Mouse (Mus musculus) kidney, adult 2 months (tissue): ENCODE measurements at regions not wholly inside any gene's neighbourhood (a gene's known extent, or its start where the extent isn't known, plus 50 kb on each side); places are given as distances from the start of the nearest gene placed in this dataset.

Source experiments
- DNase-seq: peaks from one replicate; pipeline ENCODE4 v3.0.0; 2021
- H3K27ac ChIP-seq: fragments of 200-500 bp; 2 replicates; pipeline ENCODE4 v1.5.1; 2012; ENCODE audit warnings: low read depth, low read length, control low read depth, inconsistent platforms; ENCODE audit not compliant: insufficient read depth
- H3K27me3 ChIP-seq: fragments of 200-500 bp; replicated peaks from 2 replicates; pipeline ENCODE4 v1.6.1; 2012; ENCODE audit warnings: mild to moderate bottlenecking, moderate library complexity, low read length, inconsistent platforms; ENCODE audit not compliant: control insufficient read depth, insufficient read depth
- H3K36me3 ChIP-seq: fragments of 200-500 bp; 2 replicates; pipeline ENCODE4 v1.6.1; 2012; ENCODE audit warnings: mild to moderate bottlenecking, moderate library complexity, low read length, inconsistent platforms; ENCODE audit not compliant: control insufficient read depth, insufficient read depth
- H3K4me1 ChIP-seq: fragments of 200-500 bp; 2 replicates; pipeline ENCODE4 v1.6.1; 2011; ENCODE audit warnings: low read length; ENCODE audit not compliant: control insufficient read depth, insufficient read depth
- H3K4me3 ChIP-seq: fragments of 200-500 bp; 2 replicates; pipeline ENCODE4 v1.5.1; 2011; ENCODE audit warnings: mild to moderate bottlenecking, low read depth, low read length, control low read depth; ENCODE audit not compliant: insufficient read depth
- CTCF ChIP-seq: fragments of 200-500 bp; conservative IDR thresholded peaks from 2 replicates; pipeline ENCODE4 v1.5.1; 2011; ENCODE audit warnings: low read depth, mild to moderate bottlenecking, control low read depth, low read length, moderate library complexity, mixed read lengths; ENCODE audit not compliant: insufficient read depth, insufficient read length
- POLR2A ChIP-seq: fragments of 200-500 bp; IDR thresholded peaks from one replicate; pipeline ENCODE4 v1.6.1; 2011; ENCODE audit warnings: low read depth, low read length, control low read depth
- WGBS: fragments of 180-500 bp; shearing (Covaris S2); methylation state at CpG from one replicate; pipeline ENCODE4 v1.1.7; 2018; 5-methylcytosine and 5-hydroxymethylcytosine counted together

DNA sequence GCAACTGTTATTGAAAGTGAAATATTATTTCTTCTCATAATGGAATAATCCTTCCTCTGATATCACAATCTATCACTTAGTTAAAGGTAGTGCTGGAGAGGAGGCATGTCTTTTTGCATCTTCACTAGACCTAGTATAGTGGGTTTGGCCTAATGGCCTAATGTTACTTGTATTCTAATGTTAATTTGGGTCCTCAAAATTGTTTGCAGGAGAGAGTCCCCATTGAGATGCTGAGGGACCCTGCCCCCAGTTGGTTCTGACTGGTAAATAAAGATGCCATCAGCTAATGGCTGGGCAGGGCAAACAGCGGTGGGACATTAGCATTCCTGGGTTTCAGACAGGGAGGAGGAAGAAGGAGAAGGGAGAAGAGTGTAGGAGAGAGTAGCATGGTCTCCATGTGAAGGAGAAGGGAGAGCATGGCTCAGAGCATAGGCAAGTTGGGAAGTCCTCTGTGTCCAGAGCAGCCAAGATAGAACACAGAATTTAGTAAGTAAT lies 1019.0 kb downstream of the Amy2a5 start:
- H3K4me3 ChIP-seq, result no peak overlapping the region
- 10% methylated on average over 1 of the region's 1 CpGs for WGBS

More for the DNA sequence above, 1019.0 kb downstream of the Amy2a5 start:
- H3K4me1 ChIP-seq, result no peaks in the 10 kb centered on the region
- no peaks in the 10 kb centered on the region for H3K36me3 ChIP-seq
- H3K27ac ChIP-seq, result no peak overlapping the region
- TF ChIP-seq CTCF (no peak), POLR2A (no peak)
- no peak for DNase-seq
- no peaks in the 10 kb centered on the region for H3K27me3 ChIP-seq
